Mouse (Mus musculus) lung, adult 10 weeks (tissue): Measurements from ENCODE around the gene Gtf2f2. TPM values are rescaled to one million over a fixed set of nuclear protein-coding genes. Genes with fewer than 3 reads are reported as not detected.

ENCODE experiments used
- polyA plus RNA-seq: library from polyadenylated mRNA; stranded (reverse); fragments of 350-450 nt; fragmentation: Illumina TruSeq; extraction: RNeasy Lipid Tissue Mini Kit (QIAGEN cat#74804); gene quantifications from one replicate; pipeline ENCODE4 v1.2.3, GENCODE M21; 2014; ENCODE audit warnings: low read depth, low replicate concordance; ENCODE audit not compliant: insufficient read depth

Gtf2f2 gene
- 13.7 TPM for polyA plus RNA-seq

GRCm38 (mm10) chr14:76010102-76011061 lies at the start of gene Gtf2f2:
TSS of gene Gtf2f2 (minus strand) at chr14:76010865.

GRCm38 (mm10) chr14:75954766-75955165 lies 55.9 kb downstream of the Gtf2f2 start, which contains the start of gene Kctd4:
TSS of gene Kctd4 (plus strand) at chr14:75955009.

Other genes with a start within 250 kb of the Gtf2f2 start
- 5.4 TPM for gene Slc25a30, start 223.8 kb downstream of the Gtf2f2 start, polyA plus RNA-seq
- gene Tpt1, start 165.8 kb downstream of the Gtf2f2 start, polyA plus RNA-seq = 5,127 TPM
- gene Kctd4, start 55.9 kb downstream of the Gtf2f2 start, polyA plus RNA-seq = not detected
- gene Gpalpp1, start 99.9 kb upstream of the Gtf2f2 start, polyA plus RNA-seq = 7.7 TPM
- 4.1 TPM for gene Nufip1, start 100.0 kb upstream of the Gtf2f2 start, polyA plus RNA-seq